Mouse (Mus musculus): Measurements from ENCODE around the gene Ajuba. TPM values are rescaled to one million over a fixed set of nuclear protein-coding genes. Genes with fewer than 3 reads are reported as not detected.

Gene Ajuba
- polyA plus RNA-seq, 1 experiment from 2014 or later = 70.1 TPM

DNA sequence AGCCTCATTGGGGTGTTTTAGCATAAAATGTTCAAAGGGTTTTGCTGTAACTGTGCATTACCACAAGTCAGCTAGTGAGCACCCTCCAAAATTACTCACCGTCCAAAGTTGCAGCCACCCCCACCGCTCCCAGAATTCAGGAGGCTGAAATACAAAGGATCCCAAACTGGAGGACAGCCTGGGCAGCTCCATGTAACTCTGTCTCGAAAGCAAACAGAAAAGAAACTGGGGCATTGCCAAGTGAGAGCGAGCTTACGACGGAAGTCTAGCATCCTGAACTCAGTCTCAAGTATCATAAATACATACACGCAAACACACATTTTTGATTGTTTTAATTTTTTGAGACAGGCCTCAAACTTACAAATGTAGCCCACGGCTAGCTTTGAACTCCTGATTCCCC lies 20.0 kb downstream of the Ajuba start:
- H3K4me1 ChIP-seq = peaks cover 13% of the 10 kb centered on the region
- no peaks in the 10 kb centered on the region for H3K27me3 ChIP-seq (ENCODE audit: low read depth, poor library complexity, severe bottlenecking)
- H3K9me3 ChIP-seq (replicated peaks) = no peaks in the 10 kb centered on the region
- H3K36me3 ChIP-seq = no peaks in the 10 kb centered on the region
- no peak overlapping the region for H3K4me3 ChIP-seq
- no peak overlapping the region for H3K27ac ChIP-seq
- 90% methylated on average over 8 of the region's 8 CpGs for WGBS
- no peak for DNase-seq (ENCODE audit: low spot score)

DNA sequence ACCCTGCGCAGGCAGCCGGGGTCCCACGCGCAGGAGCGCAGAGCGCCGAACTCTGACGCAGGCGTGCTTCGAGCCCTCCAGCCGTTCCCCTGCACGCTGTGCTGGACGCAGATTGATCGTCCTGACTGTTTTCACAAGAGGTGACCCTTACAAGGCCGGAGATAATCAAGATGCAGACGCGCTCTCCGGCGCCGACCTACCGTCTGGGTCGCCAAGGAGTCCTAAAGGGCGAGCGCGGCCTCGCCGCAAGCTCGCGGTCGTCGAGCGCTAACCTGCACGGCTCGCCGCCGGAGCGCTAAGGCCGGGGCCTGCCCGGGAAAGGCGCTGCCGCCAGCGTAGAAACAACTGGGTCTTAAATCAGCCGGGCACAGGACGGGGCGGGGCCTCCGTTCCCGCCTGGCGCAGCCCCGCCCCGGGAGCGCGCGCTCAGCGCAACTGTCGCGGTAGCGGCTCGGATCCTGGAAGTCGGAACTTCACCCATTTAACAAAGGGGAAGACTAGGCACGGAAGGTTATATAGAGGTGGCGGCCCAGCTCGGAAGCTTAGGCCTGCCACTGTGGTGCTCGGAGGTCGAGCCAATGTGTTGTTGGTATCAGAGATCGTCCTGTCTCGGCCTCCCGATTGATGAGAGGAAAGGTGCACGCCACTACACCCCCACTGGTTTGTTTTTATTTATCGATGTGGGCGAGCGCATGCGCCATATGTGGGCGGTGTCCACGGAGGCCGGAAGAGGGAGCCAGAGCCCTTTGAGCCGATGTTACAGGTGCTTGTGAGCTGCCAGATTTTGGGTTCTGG lies 23.2 kb downstream of the Ajuba start, which contains the start of gene Haus4:
Haus4 (minus strand) TSS at position 642 of the 795 bp plus-strand sequence.
- Histone ChIP-seq H3K36me3 (peaks cover 30% of the 10 kb centered on the region), H3K4me3 (peak within 1 kb of the TSS; percentile 65), H3K4me1 (peaks cover 13% of the 10 kb centered on the region), H3K27me3 (ENCODE audit: low read depth, poor library complexity, severe bottlenecking) (no peaks in the 10 kb centered on the region), H3K27ac (peak within 1 kb of the TSS; percentile 95), H3K9me3 (replicated peaks) (no peaks in the 10 kb centered on the region)
- DNase-seq (ENCODE audit: low spot score) = peak; percentile 90
- under 1% methylated on average over 76 of the region's 76 CpGs for WGBS

DNA sequence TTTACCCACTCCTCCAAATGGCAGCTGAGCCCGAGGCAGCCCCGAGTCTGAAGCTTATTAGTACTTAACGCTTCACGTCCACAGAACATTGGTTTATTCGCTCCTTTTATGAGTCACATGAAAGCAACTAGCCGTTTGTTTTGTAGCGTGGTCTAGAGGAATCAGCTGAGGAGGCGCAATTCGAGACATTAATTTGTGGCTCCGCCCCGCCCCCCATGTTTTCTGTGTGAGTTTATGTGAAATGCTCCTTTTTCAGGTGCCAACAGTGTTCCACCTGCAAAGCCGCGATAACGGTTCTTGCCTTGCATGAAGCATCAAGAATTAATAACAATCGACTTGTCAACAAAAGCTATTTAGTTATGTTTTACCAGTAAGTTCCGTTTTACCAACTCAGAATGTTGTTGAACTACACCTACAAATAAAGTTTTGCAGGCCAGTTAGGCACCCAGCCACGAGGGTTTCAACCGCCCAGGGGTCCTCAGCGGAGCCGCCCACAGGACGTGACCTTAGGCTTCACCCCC lies 23.8 kb downstream of the Ajuba start:
- H3K27me3 ChIP-seq (ENCODE audit: low read depth, poor library complexity, severe bottlenecking) = no peaks in the 10 kb centered on the region
- peaks cover 37% of the 10 kb centered on the region for H3K36me3 ChIP-seq
- H3K4me3 ChIP-seq = peak overlapping the region; percentile 65
- H3K27ac ChIP-seq = peak overlapping the region; percentile 95
- DNase-seq (ENCODE audit: low spot score) = peak; percentile 62
- H3K9me3 ChIP-seq (replicated peaks) = no peaks in the 10 kb centered on the region
- 5% methylated on average over 21 of the region's 21 CpGs for WGBS
- peaks cover 13% of the 10 kb centered on the region for H3K4me1 ChIP-seq

DNA sequence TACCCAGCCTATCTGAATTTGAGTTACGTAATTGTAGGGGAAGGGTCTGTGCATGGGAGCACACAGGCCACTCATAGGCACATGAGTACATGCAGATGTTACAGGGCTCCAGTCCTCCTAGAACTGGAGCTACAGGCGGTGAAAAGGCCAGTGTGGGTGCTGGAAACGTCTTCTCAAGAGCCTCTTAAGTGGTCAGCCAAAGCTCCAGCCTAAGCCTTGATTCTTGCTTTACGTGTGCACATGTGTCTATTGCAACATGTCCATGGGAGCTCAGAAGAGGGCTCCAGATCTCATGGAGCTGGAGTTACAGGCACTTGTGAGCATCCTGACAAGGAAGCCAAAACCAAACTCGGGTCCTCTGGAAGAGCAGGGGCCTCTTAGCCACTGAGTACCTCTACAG lies 32.7 kb downstream of the Ajuba start:
- Histone ChIP-seq H3K4me3 (no peak overlapping the region), H3K27ac (no peak overlapping the region), H3K9me3 (replicated peaks) (no peaks in the 10 kb centered on the region), H3K27me3 (ENCODE audit: low read depth, poor library complexity, severe bottlenecking) (no peaks in the 10 kb centered on the region), H3K4me1 (0 out of 2 replicates have a peak, but pooled peaks cover 3% of the 10 kb centered on the region), H3K36me3 (peaks cover 89% of the 10 kb centered on the region)
- no peak for DNase-seq (ENCODE audit: low spot score)
- WGBS = 93% methylated on average over 5 of the region's 5 CpGs

DNA sequence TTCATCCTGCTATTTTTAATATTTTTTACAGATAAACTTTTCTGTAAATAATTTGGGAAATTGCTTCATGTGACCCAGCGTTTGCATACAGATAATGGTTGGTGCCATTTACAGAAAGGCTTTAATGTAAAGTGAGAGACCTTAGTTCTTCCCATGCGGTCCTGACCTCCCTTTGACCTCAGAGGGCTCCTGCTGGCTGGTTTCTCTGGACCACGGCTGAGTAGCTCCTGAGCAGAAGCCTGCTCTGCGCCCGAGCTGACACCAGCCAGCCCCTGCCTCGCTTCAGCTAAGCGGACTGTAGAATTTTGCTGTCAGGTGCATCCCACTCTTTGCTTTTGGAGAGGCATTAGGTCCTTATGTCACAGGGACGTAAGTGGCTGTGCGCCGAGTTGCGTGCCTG lies 36.6 kb downstream of the Ajuba start:
- Histone ChIP-seq H3K27me3 (ENCODE audit: low read depth, poor library complexity, severe bottlenecking) (no peaks in the 10 kb centered on the region), H3K27ac (no peak overlapping the region), H3K36me3 (peaks cover 52% of the 10 kb centered on the region), H3K4me3 (no peak overlapping the region), H3K9me3 (replicated peaks) (no peaks in the 10 kb centered on the region), H3K4me1 (0 out of 2 replicates have a peak, but pooled peaks cover 3% of the 10 kb centered on the region)
- DNase-seq (ENCODE audit: low spot score) = no peak
- WGBS = 63% methylated on average over 11 of the region's 11 CpGs

DNA sequence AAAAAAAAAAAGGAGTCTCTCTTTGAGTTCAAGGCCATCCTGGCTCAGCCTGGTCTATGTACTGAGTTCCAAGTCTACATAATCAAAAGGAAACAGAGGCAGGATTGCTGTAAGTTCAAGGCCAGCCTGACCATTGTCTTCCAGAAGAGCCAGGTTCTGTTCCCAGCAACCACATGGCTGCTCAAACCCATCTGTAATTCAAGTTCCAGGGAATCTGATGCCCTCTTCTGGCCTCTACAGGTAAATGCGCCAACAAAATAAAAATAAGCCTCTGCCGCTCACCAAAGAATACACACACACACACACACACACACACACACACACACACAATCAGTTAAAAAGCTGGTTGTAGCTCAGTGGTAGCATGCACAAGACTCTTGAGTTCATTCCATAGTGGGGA lies 38.8 kb downstream of the Ajuba start:
- no peaks in the 10 kb centered on the region for H3K9me3 ChIP-seq (replicated peaks)
- H3K27me3 ChIP-seq (ENCODE audit: low read depth, poor library complexity, severe bottlenecking) = no peaks in the 10 kb centered on the region
- H3K4me3 ChIP-seq = no peak overlapping the region
- DNase-seq (ENCODE audit: low spot score) = no peak
- peaks cover 31% of the 10 kb centered on the region for H3K36me3 ChIP-seq
- no peak overlapping the region for H3K27ac ChIP-seq
- H3K4me1 ChIP-seq = 0 out of 2 replicates have a peak, but pooled peaks cover 3% of the 10 kb centered on the region
- 85% methylated on average over 2 of the region's 2 CpGs for WGBS

DNA sequence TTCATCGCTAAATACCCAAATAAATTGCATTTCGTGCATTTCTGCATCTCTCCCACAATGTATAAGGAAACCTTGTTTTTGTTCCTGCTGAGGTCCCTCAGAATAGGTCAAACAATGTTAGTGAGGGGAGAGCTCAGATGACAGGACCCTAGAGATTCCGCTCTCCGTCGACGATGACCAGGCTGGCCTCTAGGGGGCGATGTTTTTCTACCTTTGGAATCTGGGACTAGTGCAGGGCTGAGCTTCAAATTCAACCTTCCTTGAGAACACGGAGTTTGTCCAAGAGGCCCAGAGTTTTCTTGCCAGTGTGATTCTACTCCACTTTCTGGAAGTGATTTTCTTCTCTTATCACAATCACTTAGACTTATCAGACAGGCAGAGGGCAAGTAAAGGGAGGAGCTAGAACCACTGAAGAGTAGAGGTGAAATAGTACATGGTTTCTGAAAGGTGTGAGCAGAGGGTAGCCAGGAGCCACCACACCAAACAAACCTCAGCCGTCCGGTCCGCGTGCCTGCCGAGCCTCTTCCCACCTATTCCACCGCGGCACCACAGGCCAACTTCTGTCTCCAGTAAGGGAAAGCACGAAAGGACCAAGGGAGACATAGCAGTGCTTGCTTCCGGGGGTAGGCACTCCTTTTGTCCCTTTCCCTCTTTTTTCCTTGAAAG lies 48.8 kb downstream of the Ajuba start:
- no peaks in the 10 kb centered on the region for H3K27me3 ChIP-seq (ENCODE audit: low read depth, poor library complexity, severe bottlenecking)
- H3K27ac ChIP-seq = no peak overlapping the region
- peaks cover 18% of the 10 kb centered on the region for H3K4me1 ChIP-seq
- no peaks in the 10 kb centered on the region for H3K9me3 ChIP-seq (replicated peaks)
- peak; percentile 96 for DNase-seq (ENCODE audit: low spot score)
- H3K4me3 ChIP-seq = no peak overlapping the region
- no peaks in the 10 kb centered on the region for H3K36me3 ChIP-seq
- 12% methylated on average over 17 of the region's 17 CpGs for WGBS

DNA sequence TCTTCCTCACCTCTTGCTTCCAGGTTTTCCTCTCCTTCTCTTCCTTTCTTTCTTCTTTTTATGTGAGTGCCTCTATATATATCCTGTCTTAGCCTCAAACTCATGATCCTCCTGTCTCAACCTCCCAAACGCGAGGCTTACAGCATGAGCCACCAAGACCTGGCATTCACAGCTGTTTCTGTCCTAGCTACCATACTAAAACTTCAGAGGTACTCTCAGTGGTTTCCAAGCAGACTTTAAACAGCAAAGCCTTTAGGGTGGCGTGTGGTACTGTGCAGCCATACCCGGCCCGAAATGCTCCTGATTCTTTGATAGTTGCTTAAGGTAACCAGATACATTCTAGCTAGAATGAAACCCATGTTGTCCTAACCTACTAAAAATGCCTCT lies 49.4 kb downstream of the Ajuba start:
- H3K27ac ChIP-seq = peak overlapping the region; percentile 88; the same call in 1 of the 2 replicates
- 23% methylated on average over 5 of the region's 5 CpGs for WGBS

DNA sequence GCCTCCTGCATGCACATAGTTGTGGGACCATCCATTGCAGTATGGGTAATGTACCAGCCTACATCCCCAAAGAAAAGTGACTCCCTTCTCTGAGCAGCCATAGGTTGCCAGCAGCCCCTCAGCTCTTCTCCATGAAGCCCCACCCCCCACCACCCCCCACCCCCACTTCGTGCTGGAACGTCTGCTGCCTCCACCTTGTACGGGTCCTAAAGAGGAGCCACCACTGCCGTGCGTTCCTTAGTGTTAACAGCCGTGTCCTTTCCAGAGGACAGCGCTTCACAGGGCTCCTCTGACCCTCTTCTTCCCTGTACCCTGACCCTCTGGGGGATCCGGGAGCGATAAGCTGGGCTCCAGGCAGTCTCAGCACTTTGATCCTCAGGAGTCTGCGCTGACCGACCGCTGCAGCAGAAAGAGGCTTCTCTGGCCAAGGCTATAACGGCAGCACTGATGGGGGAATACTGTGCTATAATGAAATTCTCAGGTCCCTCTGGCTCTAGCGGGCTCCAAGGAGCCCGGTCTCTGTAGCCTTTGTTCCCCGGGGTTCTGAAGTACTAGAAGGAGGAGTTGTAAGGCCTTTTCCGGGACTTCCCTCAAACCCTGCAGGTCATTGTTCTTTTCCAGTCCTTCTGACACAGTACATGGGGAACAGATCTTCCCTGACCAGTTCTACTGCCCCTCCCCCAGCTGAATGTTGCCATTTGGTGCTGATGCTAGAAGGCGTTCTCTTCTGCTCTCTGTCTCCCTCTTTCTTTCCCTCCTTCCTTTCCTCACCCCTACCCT lies 49.9 kb downstream of the Ajuba start:
- DNase-seq (ENCODE audit: low spot score) = peak; percentile 62
- WGBS = under 1% methylated on average over 18 of the region's 18 CpGs
- no peaks in the 10 kb centered on the region for H3K36me3 ChIP-seq
- peak overlapping the region; percentile 59 for H3K4me3 ChIP-seq
- H3K4me1 ChIP-seq = peaks cover 18% of the 10 kb centered on the region
- no peaks in the 10 kb centered on the region for H3K9me3 ChIP-seq (replicated peaks)
- peak overlapping the region; percentile 88 for H3K27ac ChIP-seq
- H3K27me3 ChIP-seq (ENCODE audit: low read depth, poor library complexity, severe bottlenecking) = no peaks in the 10 kb centered on the region

More for the DNA sequence above, 49.4 kb downstream of the Ajuba start:
- Histone ChIP-seq H3K4me1 (peaks cover 18% of the 10 kb centered on the region), H3K9me3 (replicated peaks) (no peaks in the 10 kb centered on the region), H3K36me3 (no peaks in the 10 kb centered on the region), H3K27me3 (ENCODE audit: low read depth, poor library complexity, severe bottlenecking) (no peaks in the 10 kb centered on the region), H3K4me3 (peak overlapping the region; percentile 59)
- peak; percentile 34 for DNase-seq (ENCODE audit: low spot score)

DNA sequence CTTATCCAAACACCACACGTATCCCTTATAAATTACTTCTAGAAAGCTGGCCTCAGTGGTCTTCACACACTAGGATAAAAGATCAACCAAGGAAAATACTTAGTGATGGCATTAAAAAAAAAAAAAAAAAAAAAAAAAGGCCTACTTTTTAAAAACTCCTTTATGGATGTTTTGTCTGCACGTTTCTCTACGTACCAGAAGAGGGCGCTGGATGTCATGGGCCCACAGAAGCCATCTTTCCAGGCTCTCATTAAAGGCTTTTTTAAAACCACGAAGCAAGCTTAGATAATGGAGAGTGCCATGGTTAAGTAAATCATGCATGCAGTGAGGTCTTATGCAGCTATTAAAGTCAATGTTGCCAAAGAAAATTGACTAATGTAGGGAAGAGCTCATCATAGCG lies 53.8 kb downstream of the Ajuba start:
- no peak overlapping the region for H3K27ac ChIP-seq
- no peaks in the 10 kb centered on the region for H3K36me3 ChIP-seq
- no peak overlapping the region for H3K4me3 ChIP-seq
- DNase-seq (ENCODE audit: low spot score) = no peak
- 37% methylated on average over 6 of the region's 6 CpGs for WGBS
- H3K4me1 ChIP-seq = peaks cover 17% of the 10 kb centered on the region
- H3K9me3 ChIP-seq (replicated peaks) = no peaks in the 10 kb centered on the region
- H3K27me3 ChIP-seq (ENCODE audit: low read depth, poor library complexity, severe bottlenecking) = no peaks in the 10 kb centered on the region
